Mouse (Mus musculus) layer of hippocampus, adult 18-20 months (tissue): ENCODE results near the gene Pdlim7. TPM values are rescaled to one million over a fixed set of nuclear protein-coding genes. Genes with fewer than 3 reads are reported as not detected.

Source experiments
- DNase-seq, 2 experiments: peaks; one replicate each; pipeline ENCODE4 v3.0.0; 2022; ENCODE audit warnings: low spot score in 2 of 2
- total RNA-seq, 2 experiments: library from RNA; stranded (reverse); gene quantifications; 2 replicates each; pipeline ENCODE4 v1.2.3; 2021

Pdlim7 gene
- total RNA-seq, 2 experiments from 2014 or later, result 93.2 to 99.5 TPM

DNA sequence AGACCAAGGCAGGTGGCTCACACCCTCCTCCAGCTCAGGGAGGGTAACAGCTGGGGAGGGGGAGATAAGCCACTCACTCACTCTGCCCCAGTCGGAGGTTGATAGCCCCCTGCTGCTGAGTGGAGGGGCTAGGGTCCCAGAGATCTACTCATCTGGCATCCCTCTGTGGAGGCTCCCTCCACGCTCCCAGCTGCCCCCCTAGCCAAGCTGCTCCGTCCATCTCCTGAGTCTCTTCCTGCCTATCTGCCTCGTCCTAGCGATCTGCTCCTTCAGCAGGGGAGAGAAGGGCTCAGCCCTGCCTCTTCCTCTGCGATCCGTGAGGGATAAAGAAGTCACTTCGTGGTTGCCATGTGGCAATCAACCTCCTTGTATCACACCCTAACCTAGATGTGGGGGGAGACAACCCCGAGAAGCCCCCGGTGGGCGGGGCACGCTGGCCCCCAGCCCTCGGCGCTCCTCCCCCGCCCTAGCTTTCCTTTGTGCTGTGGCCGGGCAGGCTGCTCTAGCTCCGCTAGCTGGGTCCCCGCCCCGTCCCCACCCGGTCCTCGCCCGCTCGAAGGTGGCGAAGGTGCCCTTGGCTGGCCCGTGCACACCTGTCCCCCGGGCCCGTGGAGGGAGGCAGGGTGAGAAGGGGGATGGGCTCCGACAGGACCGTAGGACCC, 26.4 kb downstream of the Pdlim7 start:
- DNase-seq, result no peak

DNA sequence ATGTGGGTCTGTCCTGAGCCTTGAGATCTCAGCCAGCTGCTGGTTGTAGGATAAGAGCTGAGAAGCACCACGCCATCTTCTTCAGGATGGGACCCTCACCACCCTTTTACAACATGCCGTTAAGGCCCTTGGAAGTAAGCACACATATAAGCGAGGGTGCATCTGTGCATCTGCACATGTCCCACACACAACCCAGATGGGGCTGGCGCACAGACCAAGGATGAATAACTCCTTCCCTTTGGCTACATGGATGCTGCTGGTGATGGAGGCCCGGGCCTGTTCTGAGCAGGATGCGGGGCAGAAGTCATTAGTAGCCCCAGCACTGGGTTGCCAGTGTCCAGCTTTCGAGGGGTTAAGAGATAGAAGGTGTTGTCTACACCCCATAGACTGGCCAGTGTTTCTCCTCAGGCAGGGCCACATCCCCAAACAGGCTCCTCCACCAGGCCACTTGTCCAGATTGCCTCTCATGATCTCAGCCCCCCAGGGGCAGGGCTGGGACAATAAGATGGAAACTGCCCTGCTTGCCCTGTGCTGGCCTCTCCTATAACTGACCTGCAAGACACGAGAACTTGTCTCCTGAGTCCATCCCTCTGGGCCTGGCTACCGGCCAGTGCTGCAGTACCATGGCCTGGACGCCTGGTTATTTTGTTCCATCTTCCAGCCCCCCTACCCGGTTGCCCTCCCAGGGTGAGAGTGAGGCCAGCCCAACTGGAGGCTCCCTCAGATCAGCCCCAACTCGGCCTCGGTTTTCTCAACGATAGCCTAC, 27.3 kb downstream of the Pdlim7 start:
- DNase-seq, result no peak

DNA sequence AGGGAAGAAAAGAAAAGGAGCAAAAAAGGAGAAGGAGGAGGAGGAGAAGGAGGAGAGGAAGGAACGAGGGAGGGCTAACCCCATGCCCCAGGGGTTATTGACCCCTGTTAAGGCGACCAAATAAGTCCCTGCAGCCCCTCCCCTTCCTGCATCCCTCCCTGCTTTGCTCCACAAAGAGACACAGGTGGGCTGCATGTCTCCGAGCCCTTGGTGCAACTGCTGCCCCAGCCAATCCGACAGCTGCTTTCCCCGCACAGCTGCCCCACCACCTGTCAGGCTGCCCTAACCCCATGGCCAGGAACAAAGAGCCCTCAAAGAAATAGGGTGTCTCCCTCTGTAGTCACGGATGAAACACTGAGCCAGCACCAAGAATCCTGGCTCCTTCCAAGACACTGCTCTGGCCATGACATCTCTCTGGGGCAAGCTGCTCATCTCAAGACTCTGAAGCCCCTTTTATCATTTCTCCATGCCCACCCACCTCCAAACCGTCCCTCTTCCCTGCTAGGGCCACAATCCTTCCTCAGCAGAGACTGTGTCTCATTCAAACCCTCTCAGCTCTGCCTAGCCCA, 28.9 kb downstream of the Pdlim7 start:
- DNase-seq, result no peak

DNA sequence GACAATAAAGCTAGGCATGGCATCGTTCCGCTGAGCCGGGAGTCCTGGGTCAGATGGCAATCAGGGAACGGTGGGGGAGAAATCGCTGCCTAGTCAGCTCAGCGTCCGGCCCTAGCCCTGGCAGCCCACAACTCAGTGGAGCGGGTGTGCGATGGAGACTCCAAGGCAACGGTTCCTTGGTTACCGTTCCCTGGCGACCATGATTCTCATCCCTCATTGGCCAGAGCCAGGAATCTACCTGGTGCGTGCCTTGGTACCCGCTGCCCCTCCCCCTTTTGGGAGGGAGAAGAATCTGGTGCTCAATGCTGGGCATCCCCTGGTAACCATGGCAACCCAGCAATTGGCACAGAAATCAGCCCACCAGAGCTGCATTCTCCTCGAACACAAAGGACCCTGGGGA, 29.9 kb downstream of the Pdlim7 start:
- DNase-seq, result peak; percentile 94 to 96

DNA sequence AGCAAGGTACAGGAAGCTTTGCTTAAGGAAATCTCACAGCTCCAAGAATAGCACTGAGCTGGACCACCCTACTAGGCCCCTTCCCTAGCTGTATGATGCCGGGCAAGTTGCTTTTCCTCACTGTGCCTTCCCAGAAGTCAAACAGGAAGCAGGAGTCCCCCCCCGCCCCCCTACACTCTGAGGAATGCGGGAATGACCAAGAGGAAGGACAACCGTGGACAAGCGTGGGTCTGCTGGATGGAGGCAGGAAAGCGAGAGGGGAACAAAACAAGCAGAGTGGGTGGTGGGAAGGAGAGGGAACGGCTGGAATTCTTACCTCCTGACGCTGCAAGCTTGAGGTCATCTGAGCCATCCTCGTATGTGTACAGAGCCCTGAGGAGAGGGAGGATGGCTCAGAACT, 30.4 kb downstream of the Pdlim7 start:
- DNase-seq, result no peak

DNA sequence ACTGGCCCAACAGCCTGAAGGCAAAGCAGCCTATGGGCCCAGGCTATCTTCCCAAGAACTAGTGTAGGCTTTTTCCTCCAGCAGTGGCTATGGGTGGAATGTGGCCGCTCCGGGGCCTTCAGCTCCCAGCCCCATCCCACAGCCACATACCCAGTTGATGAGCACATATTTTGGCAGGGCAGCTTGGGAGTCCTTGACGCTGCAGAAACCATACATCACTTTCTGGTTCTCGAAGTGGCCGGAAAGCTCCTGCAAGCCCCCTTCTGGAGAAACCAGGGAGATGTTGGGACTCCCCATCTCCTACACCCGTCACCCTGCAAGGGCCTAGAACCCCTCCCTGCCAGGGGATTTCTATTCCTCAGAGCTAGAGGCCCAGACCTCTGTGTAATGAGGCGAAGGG, 30.9 kb downstream of the Pdlim7 start:
- no peak for DNase-seq

DNA sequence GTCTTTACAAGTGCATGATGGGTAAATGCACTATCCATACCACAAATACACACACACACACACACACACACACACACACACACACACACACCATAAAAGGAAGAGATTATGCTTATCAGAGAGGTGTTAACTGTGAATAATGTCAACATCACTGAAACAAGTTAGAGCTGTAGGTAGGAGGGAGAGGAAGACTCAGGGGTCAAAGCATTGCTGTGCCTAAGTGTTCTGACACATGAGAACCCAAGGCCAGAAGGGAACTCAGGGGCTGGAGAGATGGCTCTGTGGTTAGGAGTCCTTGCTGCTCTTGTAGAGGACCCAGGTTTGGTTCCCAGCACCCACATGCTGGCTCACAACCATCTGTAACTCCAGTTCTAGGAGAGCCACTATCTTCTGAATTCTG, 33.5 kb downstream of the Pdlim7 start:
- DNase-seq, result no peak

DNA sequence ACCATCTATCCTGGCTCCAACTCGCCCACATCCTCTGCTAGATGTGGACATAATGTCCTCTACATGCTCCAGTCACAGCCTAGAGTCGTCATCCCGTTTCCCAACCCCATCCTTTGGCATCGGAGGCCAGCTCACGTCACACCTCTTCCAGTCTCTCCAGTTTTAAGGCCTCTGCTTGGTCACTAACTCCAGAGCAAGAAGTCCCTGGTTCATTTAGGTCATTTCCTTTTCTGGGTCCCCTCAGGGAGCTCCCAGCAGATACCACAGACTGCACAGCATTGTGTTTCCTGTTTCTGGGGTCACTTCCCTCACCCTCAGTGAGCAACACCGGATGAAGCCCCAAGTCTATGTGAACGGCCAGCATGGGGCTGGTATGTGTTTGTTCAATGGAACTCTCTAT, 34.5 kb downstream of the Pdlim7 start:
- DNase-seq, result no peak

DNA sequence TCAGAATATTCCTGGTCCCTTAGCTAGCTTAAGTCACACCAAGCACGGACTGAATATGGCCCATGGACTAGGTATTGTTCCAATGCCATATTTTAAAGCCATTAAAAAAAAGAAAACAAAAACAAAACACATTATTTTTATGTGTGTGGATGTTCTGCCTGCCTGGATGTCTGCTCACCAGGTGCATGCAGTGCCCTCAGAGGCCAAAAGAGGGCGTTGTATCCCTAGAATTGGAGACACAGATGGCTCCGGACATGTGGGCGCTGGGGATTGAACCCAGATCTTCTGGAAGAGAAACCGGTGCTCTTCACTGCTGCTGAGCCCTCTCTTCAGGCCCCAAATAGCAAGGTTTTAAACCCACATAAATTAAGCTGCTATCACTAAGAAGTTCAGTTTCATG, 35.4 kb downstream of the Pdlim7 start:
- DNase-seq, result no peak

DNA sequence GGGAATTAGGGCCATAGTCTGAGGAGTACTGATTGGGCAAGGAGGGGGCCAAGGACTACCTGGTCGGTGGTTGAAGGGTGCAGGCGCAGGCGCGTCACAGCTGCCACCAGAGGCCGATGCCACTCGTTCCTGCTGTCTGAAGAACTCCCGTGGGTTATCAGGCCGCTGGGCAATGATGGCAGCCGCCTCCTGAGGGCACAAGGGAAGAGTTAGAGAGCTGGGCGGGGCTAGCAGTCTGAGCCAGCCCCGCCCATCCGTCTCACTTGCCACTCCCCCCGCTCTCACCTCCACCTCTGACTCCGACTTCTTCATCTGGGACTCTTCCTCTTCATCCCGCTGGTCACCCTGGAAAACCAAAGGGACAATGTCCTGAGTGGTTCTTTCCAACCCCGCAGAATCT, 36.0 kb downstream of the Pdlim7 start:
- no peak for DNase-seq

DNA sequence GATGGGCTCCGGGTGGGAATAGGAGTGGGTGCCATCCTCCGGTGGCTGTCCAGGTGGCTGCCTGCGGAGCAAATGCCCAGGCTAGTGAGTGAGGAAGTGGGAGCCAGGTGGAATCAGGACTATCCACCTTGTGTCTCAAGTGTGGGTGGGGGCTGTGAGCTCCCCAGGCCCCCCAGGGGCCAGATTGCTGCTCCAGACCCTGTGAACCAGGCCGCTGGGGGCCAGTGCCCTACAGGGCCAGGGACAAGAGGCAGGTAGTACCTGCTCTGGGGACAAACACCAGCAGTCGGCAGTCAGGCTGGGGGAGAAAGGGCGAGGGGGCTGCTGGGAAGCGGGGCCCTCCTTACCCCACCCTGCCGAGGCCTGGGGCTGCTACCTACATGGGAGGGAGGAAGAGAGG, 37.2 kb downstream of the Pdlim7 start:
- no peak for DNase-seq

DNA sequence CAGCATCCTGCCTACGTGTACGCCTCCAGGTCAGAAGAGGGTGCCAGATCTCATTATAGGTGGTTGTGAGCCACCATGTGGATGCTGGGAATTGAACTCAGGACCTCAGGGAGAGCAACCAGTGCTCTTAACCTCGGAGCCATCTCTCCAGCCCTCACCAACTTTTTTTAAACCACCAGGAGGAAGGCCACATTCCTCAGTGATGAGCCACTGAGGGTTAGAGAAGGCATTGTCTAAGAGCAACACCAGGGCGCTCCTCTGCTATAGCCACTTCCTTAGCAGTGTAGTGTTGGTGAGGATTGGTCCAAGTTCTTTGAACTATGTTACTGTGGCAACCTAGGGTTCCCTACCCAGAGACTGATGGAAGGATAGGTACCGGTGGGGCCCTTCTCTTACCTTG, 37.7 kb downstream of the Pdlim7 start:
- no peak for DNase-seq

DNA sequence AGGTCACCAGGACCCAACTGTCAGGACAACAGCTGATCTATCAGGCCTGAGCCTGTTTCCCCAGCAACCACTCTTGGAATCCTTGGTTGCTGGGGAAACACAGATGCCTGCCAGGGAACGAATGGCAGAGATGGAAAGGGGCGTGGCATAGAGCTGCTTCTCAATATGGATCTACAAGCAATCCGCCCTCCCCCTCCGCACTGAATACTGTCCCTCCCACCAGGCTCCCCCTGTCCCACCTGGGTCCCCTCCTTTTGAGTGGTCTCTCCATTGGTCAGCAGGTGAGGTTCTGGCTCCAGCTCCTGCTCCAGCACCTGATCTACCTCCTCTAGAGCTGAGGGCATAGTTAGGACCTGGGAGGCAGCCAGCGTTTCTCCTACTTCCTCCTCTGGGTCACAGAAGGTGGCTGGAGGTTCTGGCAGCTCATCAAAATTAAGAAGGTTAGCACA, 38.8 kb downstream of the Pdlim7 start:
- peak; percentile 79 to 91 for DNase-seq

DNA sequence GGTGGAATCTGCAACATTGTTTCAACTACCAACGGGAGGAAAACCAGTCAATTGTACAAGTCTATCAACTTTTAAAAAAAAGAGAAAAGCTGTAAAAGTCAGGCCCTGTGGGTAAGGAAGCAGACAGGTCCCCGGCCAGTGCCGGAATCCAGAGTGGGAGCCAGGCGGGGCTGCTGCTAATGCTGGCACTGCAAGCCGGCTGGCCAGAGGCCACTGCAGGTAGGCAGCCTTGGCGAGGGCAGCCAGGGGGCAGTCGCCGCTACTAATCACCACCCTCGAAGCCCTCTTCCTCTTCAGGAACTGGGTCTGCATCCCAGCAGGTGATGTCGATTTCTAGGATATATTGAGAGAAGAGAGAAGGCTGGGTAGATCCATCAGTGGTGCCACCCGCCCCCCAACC, 39.5 kb downstream of the Pdlim7 start:
- DNase-seq, result no peak

DNA sequence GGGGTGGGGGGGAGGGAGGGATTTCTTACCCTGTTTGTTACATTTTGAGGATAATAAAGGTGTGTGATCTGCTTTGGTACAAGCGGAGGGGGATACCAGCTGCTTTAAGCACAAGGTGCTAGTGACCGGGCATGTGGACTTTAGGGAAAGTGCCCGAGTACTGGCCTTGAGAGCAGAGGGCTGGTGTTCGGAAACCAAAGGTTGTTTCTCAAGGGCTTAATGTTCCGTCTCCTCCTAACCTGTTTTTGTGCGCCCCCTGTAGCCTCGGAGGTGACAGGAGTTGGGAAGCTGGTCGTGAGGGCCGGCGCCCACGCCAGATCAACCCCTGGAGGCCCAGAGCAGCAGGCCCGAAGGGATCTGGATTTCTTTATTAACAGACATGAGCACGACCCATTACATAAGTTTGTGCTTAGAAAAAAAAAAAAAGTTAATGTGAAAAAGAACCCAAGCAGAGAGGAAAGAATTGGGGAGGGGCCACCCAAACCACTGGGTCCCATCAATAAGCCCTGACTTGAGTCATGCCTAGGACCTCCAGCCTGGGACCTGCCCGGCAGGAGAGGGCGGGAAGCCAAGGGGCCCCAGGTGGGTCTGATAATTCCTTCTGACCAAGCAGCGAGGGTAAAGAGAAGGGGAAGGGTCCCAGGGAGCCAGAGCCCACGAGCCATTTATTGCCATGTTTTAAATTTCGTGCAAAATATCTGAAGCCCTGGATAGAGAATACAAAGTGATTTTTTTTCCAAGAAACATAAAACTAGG, 40.2 kb downstream of the Pdlim7 start:
- peak in 1 of 2 experiments; percentile 53 for DNase-seq

DNA sequence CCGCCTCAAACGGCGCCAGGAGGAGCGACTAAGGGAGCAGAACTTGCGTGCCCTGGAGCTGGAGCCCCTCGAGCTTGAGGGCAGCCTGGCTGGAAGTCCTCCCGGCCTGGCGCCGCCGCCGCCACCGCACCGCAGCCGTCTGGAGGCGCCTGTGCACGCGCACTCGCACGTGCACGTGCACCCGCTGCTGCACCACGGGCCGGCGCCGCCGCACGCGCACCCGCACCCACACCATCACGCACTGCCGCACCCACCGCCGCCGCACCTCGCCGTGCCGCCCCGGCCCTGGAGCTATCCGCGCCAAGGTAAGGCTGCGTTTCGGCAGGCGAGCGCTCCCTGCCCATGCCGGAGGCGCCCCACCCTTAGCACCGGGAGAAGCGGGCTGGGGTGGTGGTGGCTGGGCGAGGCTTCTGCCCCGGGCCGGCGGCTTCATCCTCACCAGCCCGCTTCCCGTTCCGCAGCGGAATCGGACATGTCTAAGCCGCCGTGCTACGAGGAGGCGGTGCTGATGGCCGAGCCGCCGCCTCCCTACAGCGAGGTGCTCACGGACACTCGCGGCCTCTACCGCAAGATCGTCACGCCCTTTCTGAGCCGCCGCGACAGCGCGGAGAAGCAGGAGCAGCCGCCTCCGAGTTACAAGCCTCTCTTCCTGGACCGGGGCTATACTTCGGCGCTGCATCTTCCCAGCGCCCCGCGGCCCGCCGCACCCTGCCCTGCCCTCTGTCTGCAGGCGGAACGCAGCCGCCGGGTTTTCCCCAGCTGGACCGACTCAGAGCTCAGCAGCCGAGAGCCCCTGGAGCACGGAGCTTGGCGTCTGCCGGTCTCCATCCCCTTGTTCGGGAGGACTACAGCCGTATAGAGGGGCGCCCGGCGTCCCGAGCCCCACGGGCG, 41.1 kb downstream of the Pdlim7 start:
- DNase-seq, result peak in 1 of 2 experiments; percentile 74

DNA sequence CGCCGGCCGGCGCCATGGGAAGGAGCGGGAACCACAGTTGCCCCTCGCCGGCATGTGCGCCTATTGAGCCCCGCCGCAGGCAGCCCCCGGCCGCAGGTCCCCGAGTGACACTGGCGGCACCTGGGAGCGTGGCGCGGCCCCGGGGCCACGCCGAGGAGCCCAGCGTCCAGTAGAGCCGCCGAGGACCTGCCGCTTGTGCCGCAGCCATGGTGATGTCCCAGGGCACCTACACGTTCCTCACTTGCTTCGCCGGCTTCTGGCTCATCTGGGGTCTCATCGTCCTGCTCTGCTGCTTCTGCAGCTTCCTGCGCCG, 41.7 kb downstream of the Pdlim7 start:
- no peak for DNase-seq

DNA sequence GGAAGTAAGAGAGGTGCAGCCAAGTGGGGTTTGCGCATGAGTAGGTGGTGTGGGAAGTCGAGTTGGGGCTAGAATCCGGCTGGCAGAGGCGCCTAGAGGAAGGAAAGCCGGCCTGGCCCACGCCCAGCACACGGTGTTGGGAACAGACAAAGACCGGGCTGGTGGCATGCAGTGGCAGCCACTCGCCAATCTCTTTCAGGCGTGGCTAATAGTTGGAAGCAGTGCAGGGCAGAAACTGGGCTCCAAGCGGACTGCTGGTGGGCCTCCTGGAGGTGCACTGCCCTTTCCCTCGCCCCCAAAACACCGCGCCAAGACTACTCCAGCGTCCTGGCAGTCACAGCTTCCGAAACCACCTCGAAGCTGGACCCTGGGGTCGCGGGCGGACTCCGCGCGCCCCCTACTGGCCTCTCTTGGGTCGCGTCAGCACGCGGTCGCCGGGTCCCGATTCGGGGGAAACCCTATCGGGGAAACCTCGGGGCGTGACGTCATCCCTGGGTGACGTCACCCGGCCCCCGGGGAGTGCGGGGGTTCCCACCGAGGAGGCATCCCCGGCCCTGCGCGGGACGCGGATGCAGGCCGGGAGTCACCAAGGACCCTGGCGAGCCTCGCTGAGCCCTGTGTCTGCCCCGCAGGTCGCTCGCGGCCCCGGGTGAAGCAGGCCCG, 42.2 kb downstream of the Pdlim7 start:
- peak in 1 of 2 experiments; percentile 82 for DNase-seq

DNA sequence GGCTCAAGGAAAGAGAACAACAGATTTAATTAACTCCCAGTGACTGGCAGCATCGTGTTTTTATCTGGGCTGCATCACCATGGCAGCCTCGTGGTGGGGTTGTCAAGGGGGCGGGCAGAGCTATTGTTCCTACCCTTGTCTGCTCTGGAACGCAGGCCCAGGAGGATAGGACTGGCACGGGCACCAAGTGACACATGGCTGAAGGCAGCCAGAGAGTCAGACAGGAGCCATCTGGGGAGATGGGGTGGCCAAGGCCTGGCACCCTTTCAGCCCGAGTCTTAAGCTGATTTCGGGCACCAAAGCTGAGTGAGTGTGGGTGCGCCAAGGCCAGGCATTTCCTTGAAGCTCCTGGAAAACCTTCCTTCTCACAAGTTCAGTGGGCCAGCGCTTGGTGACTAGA, 43.1 kb downstream of the Pdlim7 start:
- peak; percentile 81 to 91 for DNase-seq

DNA sequence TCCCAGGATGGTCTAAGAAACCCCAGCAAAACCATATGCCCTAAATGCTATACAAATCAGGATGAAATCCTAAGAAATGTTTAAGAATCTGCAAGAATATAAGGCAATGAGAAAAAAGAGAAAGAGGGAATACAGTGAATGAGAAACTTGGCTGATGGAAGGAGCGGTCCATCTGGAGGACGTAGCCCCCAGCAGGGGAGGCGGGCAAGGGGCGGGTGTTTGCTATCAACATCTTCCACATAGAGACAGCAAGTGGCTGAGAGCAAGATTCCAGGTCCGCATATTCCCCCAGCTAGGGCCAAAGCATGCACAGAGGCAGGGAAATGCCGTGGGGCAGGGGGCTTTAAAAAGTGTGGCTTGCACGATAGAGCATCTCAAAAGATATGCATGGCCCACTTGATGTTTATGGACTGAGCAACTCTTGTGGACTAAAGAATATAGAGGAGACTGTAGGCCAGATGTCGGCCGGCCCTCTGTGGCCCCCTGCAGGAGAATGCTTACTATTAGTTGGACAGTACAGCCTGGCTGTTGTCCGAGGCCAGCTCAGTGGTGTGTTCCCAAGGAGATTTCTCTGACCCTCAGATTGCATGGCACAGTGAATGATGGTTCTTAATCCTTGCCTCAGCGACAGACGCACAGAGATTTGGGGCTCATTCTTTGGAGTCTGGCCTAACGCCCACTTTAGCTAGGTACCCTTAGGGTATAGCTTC, 44.5 kb downstream of the Pdlim7 start:
- DNase-seq, result no peak
